Mouse (Mus musculus): ENCODE results near the gene Vmn1r43. TPM values are rescaled to one million over a fixed set of nuclear protein-coding genes. Genes with fewer than 3 reads are reported as not detected.

The Vmn1r43 gene
- total and polyA plus RNA-seq, 2 experiments from 2014 or later = not detected

DNA sequence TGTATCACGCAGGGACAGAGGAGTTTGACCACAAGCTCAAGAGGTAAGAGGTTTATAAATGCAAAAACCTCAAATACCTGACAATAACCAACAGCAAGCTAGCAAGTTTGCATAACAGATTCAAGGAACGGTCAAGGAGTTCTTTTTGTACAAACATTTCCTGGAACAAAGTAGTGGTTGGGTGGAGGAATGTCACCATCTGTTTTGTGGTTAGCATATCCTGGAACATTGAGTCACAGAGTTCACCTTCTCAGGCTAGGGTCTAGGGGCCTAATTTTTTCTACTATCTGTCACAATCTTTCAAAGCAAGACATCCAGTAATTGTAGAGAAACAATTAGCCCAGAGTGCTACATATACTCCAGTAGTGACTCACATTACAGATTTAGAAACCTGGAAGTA lies 8.9 kb downstream of the Vmn1r43 start:
- Histone ChIP-seq H3K27ac (ENCODE audit: low read depth) (no peak overlapping the region), H3K36me3 (replicated peaks; ENCODE audit: control insufficient read depth, insufficient read depth, low read length) (no peaks in the 10 kb centered on the region), H3K27me3 (ENCODE audit: control insufficient read depth, insufficient read depth, low read length) (no peaks in the 10 kb centered on the region), H3K9me3 (replicated peaks; ENCODE audit: control insufficient read depth, low read length) (peaks cover 19% of the 10 kb centered on the region), H3K4me2 (ENCODE audit: low read depth, low read length) (no peak overlapping the region), H3K4me3 (ENCODE audit: low read depth, low read length) (no peak overlapping the region), H3K9ac (replicated peaks; ENCODE audit: low read depth, low read length) (no peak overlapping the region), H3K4me1 (ENCODE audit: control insufficient read depth, insufficient read depth) (no peaks in the 10 kb centered on the region)
- 78% methylated on average over 2 of the region's 2 CpGs for WGBS
- ATAC-seq (ENCODE audit: insufficient read depth, low read depth) = no peak
- DNase-seq (ENCODE audit: low spot score) = no peak
- TF ChIP-seq EP300 (IDR thresholded peaks at IDR 0.05; ENCODE audit: low read depth) = no peak
- no peak for TF ChIP-seq CTCF (IDR thresholded peaks at IDR 0.05; ENCODE audit: low read depth)

DNA sequence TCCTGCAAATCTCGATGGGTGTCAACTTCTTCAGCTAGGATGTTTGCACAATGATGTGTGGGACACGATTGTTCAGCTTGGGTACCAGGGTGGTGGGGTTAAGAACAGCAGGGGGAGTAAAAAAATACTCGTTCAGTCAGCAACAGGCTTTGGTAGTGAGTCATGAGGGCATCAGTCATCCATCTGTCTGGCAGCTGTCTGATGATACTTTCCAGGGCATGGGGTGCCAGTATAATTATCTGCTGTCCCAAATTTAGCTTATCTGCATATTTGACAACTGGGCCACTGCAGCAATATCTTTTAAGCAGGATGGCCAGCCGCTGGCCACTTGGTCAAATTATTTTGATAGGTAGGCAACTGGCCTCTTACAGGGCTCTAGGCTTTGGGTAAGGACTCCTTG lies 12.4 kb downstream of the Vmn1r43 start:
- no peak overlapping the region for H3K4me3 ChIP-seq (ENCODE audit: low read depth, low read length)
- no peak overlapping the region for H3K9ac ChIP-seq (replicated peaks; ENCODE audit: low read depth, low read length)
- no peaks in the 10 kb centered on the region for H3K27me3 ChIP-seq (ENCODE audit: control insufficient read depth, insufficient read depth, low read length)
- H3K9me3 ChIP-seq (replicated peaks; ENCODE audit: control insufficient read depth, low read length) = peaks cover 19% of the 10 kb centered on the region
- H3K4me2 ChIP-seq (ENCODE audit: low read depth, low read length) = no peak overlapping the region
- H3K4me1 ChIP-seq (ENCODE audit: control insufficient read depth, insufficient read depth) = no peaks in the 10 kb centered on the region
- DNase-seq (ENCODE audit: low spot score) = no peak
- H3K27ac ChIP-seq (ENCODE audit: low read depth) = no peak overlapping the region
- H3K36me3 ChIP-seq (replicated peaks; ENCODE audit: control insufficient read depth, insufficient read depth, low read length) = no peaks in the 10 kb centered on the region
- TF ChIP-seq CTCF (IDR thresholded peaks at IDR 0.05; ENCODE audit: low read depth) (no peak), EP300 (IDR thresholded peaks at IDR 0.05; ENCODE audit: low read depth) (no peak)
- WGBS = 41% methylated on average over 4 of the region's 4 CpGs
- no peak for ATAC-seq (ENCODE audit: insufficient read depth, low read depth)

DNA sequence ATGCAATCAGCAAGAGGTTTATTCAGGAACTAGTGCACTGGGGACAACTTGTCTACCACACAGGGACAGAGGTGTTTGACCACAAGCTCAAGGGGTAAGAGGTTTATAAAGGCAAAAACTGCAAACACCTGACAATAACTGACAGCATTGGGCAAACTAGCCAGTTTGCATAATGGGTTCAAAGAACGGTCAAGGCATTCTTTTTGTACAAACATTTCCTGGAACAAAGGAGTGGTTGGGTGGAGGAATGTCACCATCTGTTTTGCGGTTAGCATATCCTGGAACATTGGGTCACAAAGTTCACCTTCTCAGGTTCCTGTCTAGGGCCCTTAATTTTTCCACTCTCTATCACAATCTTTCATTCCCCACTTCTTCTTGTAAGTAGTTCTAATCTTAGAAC lies 16.4 kb downstream of the Vmn1r43 start:
- no peak overlapping the region for H3K4me3 ChIP-seq (ENCODE audit: low read depth, low read length)
- no peak overlapping the region for H3K4me2 ChIP-seq (ENCODE audit: low read depth, low read length)
- TF ChIP-seq EP300 (IDR thresholded peaks at IDR 0.05; ENCODE audit: low read depth) = no peak
- no peak for TF ChIP-seq CTCF (IDR thresholded peaks at IDR 0.05; ENCODE audit: low read depth)
- 69% methylated on average over 2 of the region's 2 CpGs for WGBS
- no peak for ATAC-seq (ENCODE audit: insufficient read depth, low read depth)
- H3K4me1 ChIP-seq (ENCODE audit: control insufficient read depth, insufficient read depth) = no peaks in the 10 kb centered on the region
- no peak overlapping the region for H3K9ac ChIP-seq (replicated peaks; ENCODE audit: low read depth, low read length)
- no peak for DNase-seq (ENCODE audit: low spot score)
- no peak overlapping the region for H3K27ac ChIP-seq (ENCODE audit: low read depth)
- H3K27me3 ChIP-seq (ENCODE audit: control insufficient read depth, insufficient read depth, low read length) = no peaks in the 10 kb centered on the region
- peaks cover 11% of the 10 kb centered on the region; the same call in 1 of the 2 replicates for H3K9me3 ChIP-seq (replicated peaks; ENCODE audit: control insufficient read depth, low read length)
- no peaks in the 10 kb centered on the region for H3K36me3 ChIP-seq (replicated peaks; ENCODE audit: control insufficient read depth, insufficient read depth, low read length)

DNA sequence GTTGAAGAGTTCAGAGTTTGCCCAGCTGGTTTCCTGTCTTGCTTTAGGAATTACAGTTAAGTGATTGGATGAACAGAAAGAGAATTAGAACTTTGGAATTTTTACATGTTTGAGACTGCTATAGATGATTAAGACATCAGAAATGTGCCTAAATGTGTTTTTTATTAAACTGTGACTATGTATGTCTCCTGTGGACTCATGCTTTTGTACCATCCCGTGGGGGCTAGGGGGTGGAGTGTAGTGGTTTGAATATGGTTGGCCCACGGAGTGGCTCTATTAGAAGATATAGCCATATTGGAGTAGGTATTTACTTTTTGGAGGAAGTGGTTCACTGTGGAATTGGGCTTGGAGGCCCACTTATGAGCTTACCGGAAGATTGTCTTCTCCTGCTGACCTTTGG lies 18.7 kb downstream of the Vmn1r43 start:
- H3K27me3 ChIP-seq (ENCODE audit: control insufficient read depth, insufficient read depth, low read length) = no peaks in the 10 kb centered on the region
- H3K4me2 ChIP-seq (ENCODE audit: low read depth, low read length) = no peak overlapping the region
- H3K9ac ChIP-seq (replicated peaks; ENCODE audit: low read depth, low read length) = no peak overlapping the region
- H3K36me3 ChIP-seq (replicated peaks; ENCODE audit: control insufficient read depth, insufficient read depth, low read length) = no peaks in the 10 kb centered on the region
- H3K4me1 ChIP-seq (ENCODE audit: control insufficient read depth, insufficient read depth) = no peaks in the 10 kb centered on the region
- ATAC-seq (ENCODE audit: insufficient read depth, low read depth) (no peak), DNase-seq (ENCODE audit: low spot score) (no peak)
- WGBS = 62% methylated on average over 3 of the region's 3 CpGs
- H3K9me3 ChIP-seq (replicated peaks; ENCODE audit: control insufficient read depth, low read length) = 0 out of 2 replicates have a peak, but pooled peaks cover 2% of the 10 kb centered on the region
- TF ChIP-seq EP300 (IDR thresholded peaks at IDR 0.05; ENCODE audit: low read depth) (no peak), CTCF (IDR thresholded peaks at IDR 0.05; ENCODE audit: low read depth) (no peak)
- H3K4me3 ChIP-seq (ENCODE audit: low read depth, low read length) = no peak overlapping the region
- H3K27ac ChIP-seq (ENCODE audit: low read depth) = no peak overlapping the region

Other genes starting within 250 kb of the Vmn1r43 start
- 16.8 and 20.1 TPM in 2 replicates for gene Txnrd3, start 232.4 kb downstream of the Vmn1r43 start, total RNA-seq (2014; rRNA removed; ENCODE audit: low replicate concordance)
- gene Txnrd3, start 232.4 kb downstream of the Vmn1r43 start, polyA plus RNA-seq (2015; fragmentation: Nextera tagmentation; extraction: Ambion mirVana) = 23.3 and 28.2 TPM in 2 replicates
- not detected in 2 replicates for gene Vmn1r40, start 168.9 kb downstream of the Vmn1r43 start, total RNA-seq (2014; rRNA removed; ENCODE audit: low replicate concordance)
- not detected in 2 replicates for gene Vmn1r40, start 168.9 kb downstream of the Vmn1r43 start, polyA plus RNA-seq (2015; fragmentation: Nextera tagmentation; extraction: Ambion mirVana)
- not detected in 2 replicates for gene Vmn1r41, start 135.6 kb downstream of the Vmn1r43 start, total RNA-seq (2014; rRNA removed; ENCODE audit: low replicate concordance)
- gene Vmn1r41, start 135.6 kb downstream of the Vmn1r43 start, polyA plus RNA-seq (2015; fragmentation: Nextera tagmentation; extraction: Ambion mirVana) = not detected in 2 replicates
- not detected in 2 replicates for gene Vmn1r42, start within 50 bp of the Vmn1r43 start, total RNA-seq (2014; rRNA removed; ENCODE audit: low replicate concordance)
- gene Vmn1r42, start within 50 bp of the Vmn1r43 start, polyA plus RNA-seq (2015; fragmentation: Nextera tagmentation; extraction: Ambion mirVana) = not detected in 2 replicates
- not detected in 2 replicates for gene Vmn1r44, start 7.2 kb upstream of the Vmn1r43 start, total RNA-seq (2014; rRNA removed; ENCODE audit: low replicate concordance)
- not detected in 2 replicates for gene Vmn1r44, start 7.2 kb upstream of the Vmn1r43 start, polyA plus RNA-seq (2015; fragmentation: Nextera tagmentation; extraction: Ambion mirVana)
- not detected in 2 replicates for gene Vmn1r45, start 64.2 kb upstream of the Vmn1r43 start, total RNA-seq (2014; rRNA removed; ENCODE audit: low replicate concordance)
- not detected in 2 replicates for gene Vmn1r45, start 64.2 kb upstream of the Vmn1r43 start, polyA plus RNA-seq (2015; fragmentation: Nextera tagmentation; extraction: Ambion mirVana)
- not detected in 2 replicates for gene Vmn1r46, start 92.9 kb upstream of the Vmn1r43 start, total RNA-seq (2014; rRNA removed; ENCODE audit: low replicate concordance)
- not detected in 2 replicates for gene Vmn1r46, start 92.9 kb upstream of the Vmn1r43 start, polyA plus RNA-seq (2015; fragmentation: Nextera tagmentation; extraction: Ambion mirVana)
- gene Vmn1r47, start 139.7 kb upstream of the Vmn1r43 start, total RNA-seq (2014; rRNA removed; ENCODE audit: low replicate concordance) = not detected in 2 replicates
- gene Vmn1r47, start 139.7 kb upstream of the Vmn1r43 start, polyA plus RNA-seq (2015; fragmentation: Nextera tagmentation; extraction: Ambion mirVana) = not detected in 2 replicates
- gene Vmn1r48, start 160.4 kb upstream of the Vmn1r43 start, total RNA-seq (2014; rRNA removed; ENCODE audit: low replicate concordance) = not detected in 2 replicates
- gene Vmn1r48, start 160.4 kb upstream of the Vmn1r43 start, polyA plus RNA-seq (2015; fragmentation: Nextera tagmentation; extraction: Ambion mirVana) = not detected in 2 replicates
- not detected in 2 replicates for gene Vmn1r49, start 202.1 kb upstream of the Vmn1r43 start, total RNA-seq (2014; rRNA removed; ENCODE audit: low replicate concordance)
- not detected in 2 replicates for gene Vmn1r49, start 202.1 kb upstream of the Vmn1r43 start, polyA plus RNA-seq (2015; fragmentation: Nextera tagmentation; extraction: Ambion mirVana)
- gene Vmn1r50, start 225.0 kb upstream of the Vmn1r43 start, total RNA-seq (2014; rRNA removed; ENCODE audit: low replicate concordance) = not detected in 2 replicates
- gene Vmn1r50, start 225.0 kb upstream of the Vmn1r43 start, polyA plus RNA-seq (2015; fragmentation: Nextera tagmentation; extraction: Ambion mirVana) = not detected in 2 replicates
- gene Vmn1r51, start 246.2 kb upstream of the Vmn1r43 start, total RNA-seq (2014; rRNA removed; ENCODE audit: low replicate concordance) = not detected in 2 replicates
- gene Vmn1r51, start 246.2 kb upstream of the Vmn1r43 start, polyA plus RNA-seq (2015; fragmentation: Nextera tagmentation; extraction: Ambion mirVana) = not detected in 2 replicates

All from heart, postnatal 0 days (tissue).